In the genomic region with DNA sequence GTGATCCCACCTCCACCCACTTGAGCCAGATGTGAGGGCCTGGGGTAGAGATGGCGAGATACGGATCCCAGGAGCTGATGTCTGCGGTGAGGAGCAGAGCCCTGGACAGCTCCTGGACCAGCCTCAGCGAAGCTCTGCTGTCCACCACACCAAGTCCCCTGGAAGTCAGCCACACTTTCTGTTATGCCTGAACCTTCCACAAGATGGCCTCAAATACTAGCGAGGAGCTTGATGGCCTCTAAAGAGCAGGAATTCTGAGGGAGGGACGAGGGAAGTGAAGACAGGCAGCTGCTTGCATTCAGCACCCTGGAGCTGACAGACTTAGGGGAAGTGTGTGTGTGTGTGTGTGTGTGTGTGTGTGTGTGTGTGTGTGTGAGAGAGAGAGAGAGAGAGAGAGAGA, we compare ENCODE assay signal across 8 mouse cellular contexts. TPM values are rescaled to one million over a fixed set of nuclear protein-coding genes. Genes with fewer than 3 reads are reported as not detected.
DNase-seq lines count a peak whose midpoint lies in the region; ATAC-seq and TF ChIP-seq lines count a peak whose summit lies in the region.

No protein-coding gene starts in this region.

- no peaks in the 10 kb centered on the region for H3K36me3 ChIP-seq in embryonic facial prominence, embryonic 11.5 days (replicated peaks; ENCODE audit: control insufficient read depth, insufficient read depth, low read depth, low read length)
- H3K36me3 ChIP-seq in intestine, embryonic 16.5 days (ENCODE audit: control insufficient read depth, insufficient read depth, low read length), result no peaks in the 10 kb centered on the region
- H3K36me3 ChIP-seq in midbrain, embryonic 11.5 days (ENCODE audit: control insufficient read depth, insufficient read depth, low read length), result no peaks in the 10 kb centered on the region
- no peaks in the 10 kb centered on the region for H3K36me3 ChIP-seq in small intestine, adult 2 months (ENCODE audit: control insufficient read depth, insufficient read depth, low read length)

- peaks cover 21% of the 10 kb centered on the region for H3K27me3 ChIP-seq in embryonic facial prominence, embryonic 11.5 days (ENCODE audit: control insufficient read depth, insufficient read depth, low read length)
- peaks cover 17% of the 10 kb centered on the region for H3K27me3 ChIP-seq in intestine, embryonic 16.5 days (replicated peaks; ENCODE audit: control insufficient read depth, insufficient read depth, low read length)
- H3K27me3 ChIP-seq in midbrain, embryonic 11.5 days (ENCODE audit: control insufficient read depth, insufficient read depth, low read length), result peaks cover 28% of the 10 kb centered on the region
- peaks cover 18% of the 10 kb centered on the region for H3K27me3 ChIP-seq in small intestine, adult 2 months (ENCODE audit: control insufficient read depth, insufficient read depth, low read length)

- H3K27ac ChIP-seq in embryonic facial prominence, embryonic 11.5 days (replicated peaks; ENCODE audit: low read depth, low read length), result no peak overlapping the region
- H3K27ac ChIP-seq in intestine, embryonic 16.5 days (ENCODE audit: low read length), result no peak overlapping the region
- H3K27ac ChIP-seq in midbrain, embryonic 11.5 days (ENCODE audit: low read depth, low read length), result no peak overlapping the region
- no peak overlapping the region for H3K27ac ChIP-seq in small intestine, adult 2 months (ENCODE audit: insufficient read depth, low read depth, low read length)

- no peak overlapping the region for H3K4me3 ChIP-seq in embryonic facial prominence, embryonic 11.5 days (ENCODE audit: low read depth, low read length)
- H3K4me3 ChIP-seq in intestine, embryonic 16.5 days (ENCODE audit: low read length), result peak overlapping the region; percentile 30
- H3K4me3 ChIP-seq in midbrain, embryonic 11.5 days (ENCODE audit: low read depth, low read length), result peak overlapping the region; percentile 32
- H3K4me3 ChIP-seq in small intestine, adult 2 months (ENCODE audit: low read depth, low read length), result peak overlapping the region; percentile 17; the same call in 1 of the 2 replicates

- no peaks in the 10 kb centered on the region for H3K9me3 ChIP-seq in embryonic facial prominence, embryonic 11.5 days (replicated peaks; ENCODE audit: control insufficient read depth, low read length)
- no peaks in the 10 kb centered on the region for H3K9me3 ChIP-seq in intestine, embryonic 16.5 days (ENCODE audit: control insufficient read depth, low read length)
- no peaks in the 10 kb centered on the region for H3K9me3 ChIP-seq in midbrain, embryonic 11.5 days (ENCODE audit: control insufficient read depth, low read length)

- no peak for TF ChIP-seq POLR2A in small intestine, adult 2 months (IDR thresholded peaks at IDR 0.05; ENCODE audit: low read depth, low read length)

- DNase-seq in urinary bladder, adult 18-20 months (ENCODE audit: low spot score in 2 of 2), result peak; percentile 27 to 52
- DNase-seq in urinary bladder, postnatal 10 days (ENCODE audit: low spot score), result no peak
- DNase-seq in embryonic facial prominence, embryonic 11.5 days (ENCODE audit: low spot score), result peak; percentile 94
- peak; percentile 58 to 74 for DNase-seq in left cerebral cortex, postnatal 36 days (ENCODE audit: low spot score in 2 of 2)
- peak; percentile 96 for DNase-seq in midbrain, embryonic 11.5 days (ENCODE audit: low spot score, missing footprints)

- WGBS in embryonic facial prominence, embryonic 11.5 days, result 0% methylated on average over 6 of the region's 6 CpGs
- WGBS in intestine, embryonic 16.5 days, result 3% methylated on average over 6 of the region's 6 CpGs
- 0% methylated on average over 6 of the region's 6 CpGs for WGBS in midbrain, embryonic 11.5 days
- WGBS in small intestine, adult 2 months, result 2% methylated on average over 6 of the region's 6 CpGs

- H3K4me2 ChIP-seq in embryonic facial prominence, embryonic 11.5 days (ENCODE audit: low read depth, low read length), result peak overlapping the region; percentile 41
- H3K4me2 ChIP-seq in intestine, embryonic 16.5 days (ENCODE audit: low read depth, low read length), result peak overlapping the region; percentile 50
- H3K4me2 ChIP-seq in midbrain, embryonic 11.5 days, result peak overlapping the region; percentile 50

- no peaks in the 10 kb centered on the region; the same call in 1 of the 2 replicates for H3K4me1 ChIP-seq in embryonic facial prominence, embryonic 11.5 days (ENCODE audit: control insufficient read depth, insufficient read depth, low read length)
- peaks cover 6% of the 10 kb centered on the region; the same call in 1 of the 2 replicates for H3K4me1 ChIP-seq in intestine, embryonic 16.5 days (ENCODE audit: control insufficient read depth, insufficient read depth, low read length)
- peaks cover 14% of the 10 kb centered on the region for H3K4me1 ChIP-seq in midbrain, embryonic 11.5 days (ENCODE audit: control insufficient read depth, insufficient read depth, low read length)
- no peaks in the 10 kb centered on the region; the same call in 1 of the 2 replicates for H3K4me1 ChIP-seq in small intestine, adult 2 months (ENCODE audit: control insufficient read depth, insufficient read depth, insufficient read length, low read length)

- no peak overlapping the region for H3K9ac ChIP-seq in embryonic facial prominence, embryonic 11.5 days (replicated peaks; ENCODE audit: low read length)
- H3K9ac ChIP-seq in intestine, embryonic 16.5 days (ENCODE audit: low read depth, low read length), result no peak overlapping the region
- peak overlapping the region; percentile 36; the same call in 1 of the 2 replicates for H3K9ac ChIP-seq in midbrain, embryonic 11.5 days (ENCODE audit: low read length)

- peak; percentile 72 for ATAC-seq in embryonic facial prominence, embryonic 11.5 days (replicated peaks; ENCODE audit: insufficient number of reproducible peaks, low FRiP score, low TSS enrichment, low read depth)
- peak; percentile 67 for ATAC-seq in granulocyte monocyte progenitor cell, adult 5-6 weeks (replicated peaks; ENCODE audit: poor library complexity, severe bottlenecking)
- ATAC-seq in intestine, embryonic 16.5 days, result peak; percentile 80
- peak; percentile 71 for ATAC-seq in midbrain, embryonic 11.5 days (ENCODE audit: low FRiP score)

- peak; percentile 46; the same call in 1 of the 2 replicates for TF ChIP-seq CTCF in small intestine, adult 2 months (IDR thresholded peaks at IDR 0.05; ENCODE audit: extremely low read depth, insufficient read length, insufficient replicate concordance, low read depth, low read length)

- intact Hi-C loops in left cerebral cortex, postnatal 36 days (cut with DNase I), result loop anchor here (2.0 to 10.0 kb wide), 5 partner anchors 25 to 413 kb away; partner anchors contain the start of genes Gpr25 and Kif14

RNA-seq across cellular contexts. Expression of gene Ascl5, which starts 0.9 kb away (rescaled TPM):
- polyA plus RNA-seq in embryonic facial prominence, embryonic 11.5 days (2014; fragmentation: Nextera tagmentation; extraction: Ambion mirVana), result 0.42 TPM in 1 of 2 replicates, not detected in the other
- not detected in 2 replicates for total RNA-seq in granulocyte monocyte progenitor cell, adult 5-6 weeks (2014; fragmentation: Nextera tagmentation)
- total RNA-seq in granulocyte monocyte progenitor cell, adult 5-6 weeks (2017), result not detected in 2 replicates
- not detected in 2 replicates for polyA plus RNA-seq in intestine, embryonic 16.5 days (2015; fragmentation: Nextera tagmentation; extraction: Ambion mirVana)
- total RNA-seq in left cerebral cortex, postnatal 36 days (2021), result 1 to 10 TPM; 1.6 to 3.6 TPM
- not detected in 2 replicates for polyA plus RNA-seq in midbrain, embryonic 11.5 days (2014; fragmentation: Nextera tagmentation; extraction: Ambion mirVana)
- not detected in 2 replicates for polyA plus RNA-seq in small intestine, adult 2 months (2012; rRNA removed)

RNA-seq across cellular contexts. Expression of gene Cacna1s, which starts 1.1 kb away (rescaled TPM):
- 0.10 TPM in 1 of 2 replicates, not detected in the other for polyA plus RNA-seq in embryonic facial prominence, embryonic 11.5 days (2014; fragmentation: Nextera tagmentation; extraction: Ambion mirVana)
- total RNA-seq in granulocyte monocyte progenitor cell, adult 5-6 weeks (2014; fragmentation: Nextera tagmentation), result not detected in 2 replicates
- total RNA-seq in granulocyte monocyte progenitor cell, adult 5-6 weeks (2017), result not detected in 2 replicates
- 0.04 TPM in 1 of 2 replicates, not detected in the other for polyA plus RNA-seq in intestine, embryonic 16.5 days (2015; fragmentation: Nextera tagmentation; extraction: Ambion mirVana)
- total RNA-seq in left cerebral cortex, postnatal 36 days (2021), result 1 to 10 TPM in 1 of 2 experiments, under 1 TPM in 1; 0.81 to 2.3 TPM
- polyA plus RNA-seq in midbrain, embryonic 11.5 days (2014; fragmentation: Nextera tagmentation; extraction: Ambion mirVana), result 0.06 and 0.23 TPM in 2 replicates
- polyA plus RNA-seq in small intestine, adult 2 months (2012; rRNA removed), result 2.3 and 3.4 TPM in 2 replicates

RNA-seq across cellular contexts. Expression of gene Tmem9, which starts 43.5 kb away (rescaled TPM):
- 73.4 and 74.4 TPM in 2 replicates for polyA plus RNA-seq in embryonic facial prominence, embryonic 11.5 days (2014; fragmentation: Nextera tagmentation; extraction: Ambion mirVana)
- total RNA-seq in granulocyte monocyte progenitor cell, adult 5-6 weeks (2014; fragmentation: Nextera tagmentation), result 5.8 and 14.0 TPM in 2 replicates
- 4.4 and 8.1 TPM in 2 replicates for total RNA-seq in granulocyte monocyte progenitor cell, adult 5-6 weeks (2017)
- 165 and 182 TPM in 2 replicates for polyA plus RNA-seq in intestine, embryonic 16.5 days (2015; fragmentation: Nextera tagmentation; extraction: Ambion mirVana)
- 10 to 100 TPM; 61.4 to 63.7 TPM for total RNA-seq in left cerebral cortex, postnatal 36 days (2021)
- 58.8 and 60.9 TPM in 2 replicates for polyA plus RNA-seq in midbrain, embryonic 11.5 days (2014; fragmentation: Nextera tagmentation; extraction: Ambion mirVana)
- polyA plus RNA-seq in small intestine, adult 2 months (2012; rRNA removed), result 20.4 and 21.8 TPM in 2 replicates

RNA-seq across cellular contexts. Expression of gene Igfn1, which starts 45.3 kb away (rescaled TPM):
- not detected in 2 replicates for polyA plus RNA-seq in embryonic facial prominence, embryonic 11.5 days (2014; fragmentation: Nextera tagmentation; extraction: Ambion mirVana)
- total RNA-seq in granulocyte monocyte progenitor cell, adult 5-6 weeks (2014; fragmentation: Nextera tagmentation), result not detected in 2 replicates
- total RNA-seq in granulocyte monocyte progenitor cell, adult 5-6 weeks (2017), result not detected in 2 replicates
- polyA plus RNA-seq in intestine, embryonic 16.5 days (2015; fragmentation: Nextera tagmentation; extraction: Ambion mirVana), result 0.05 and 0.09 TPM in 2 replicates
- 10 to 100 TPM; 12.8 to 16.3 TPM for total RNA-seq in left cerebral cortex, postnatal 36 days (2021)
- polyA plus RNA-seq in midbrain, embryonic 11.5 days (2014; fragmentation: Nextera tagmentation; extraction: Ambion mirVana), result 0.04 TPM in 1 of 2 replicates, not detected in the other
- polyA plus RNA-seq in small intestine, adult 2 months (2012; rRNA removed), result 0.11 and 0.34 TPM in 2 replicates
